Mouse (Mus musculus): ENCODE measurements around the gene Dazl.

DNA sequence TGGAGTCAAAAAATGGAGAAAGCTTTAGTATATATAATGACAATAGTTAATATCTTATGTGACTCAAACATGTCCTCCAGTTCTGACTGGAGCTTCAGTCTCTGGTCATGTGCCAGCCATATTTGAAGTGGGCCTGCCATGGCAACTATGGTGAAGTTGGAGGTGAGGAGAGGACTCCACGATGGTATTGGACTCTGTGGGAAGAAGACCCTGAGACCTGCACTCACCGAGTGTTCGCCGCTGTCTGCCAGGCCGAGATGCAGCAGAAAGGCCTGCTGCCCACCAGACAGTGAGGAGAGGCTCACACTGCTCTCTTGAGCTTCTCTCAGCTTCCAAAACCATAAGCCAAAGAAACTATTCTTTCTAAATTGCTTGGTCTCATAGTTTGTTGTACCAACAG lies 59.5 kb downstream of the Dazl start:
- TF ChIP-seq EP300 (IDR thresholded peaks at IDR 0.05): no peak
- TF ChIP-seq CTCF (IDR thresholded peaks at IDR 0.05): no peak

Measured in lung, postnatal 0 days (tissue).